Mouse (Mus musculus): Measurements from ENCODE around the gene Cdh1.
A peak's percentile ranks its signal among the peaks of the same experiment; 100 is the strongest.

The Cdh1 gene

DNA sequence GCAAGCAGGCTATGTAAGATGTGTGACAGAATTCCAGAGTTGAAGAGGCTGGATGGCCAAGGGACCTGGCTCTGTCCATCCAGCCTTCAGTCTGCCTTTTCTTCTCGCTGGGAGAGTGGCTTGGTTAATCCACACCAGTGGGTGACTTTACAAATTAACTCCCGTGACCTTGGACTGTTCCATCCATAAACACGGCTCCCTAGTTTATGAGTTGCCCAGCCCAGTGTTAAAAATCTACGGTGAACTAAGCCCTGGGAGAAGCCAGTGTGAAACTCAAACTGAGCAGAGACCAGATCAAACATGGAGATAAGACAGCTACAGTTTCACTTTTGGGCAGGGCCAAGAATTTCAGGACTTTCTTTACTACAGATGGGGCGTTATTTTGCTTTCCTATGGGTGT is 19.9 kb downstream of the Cdh1 start:
- DNase-seq (ENCODE audit: low read depth) = peak; percentile 66

DNA sequence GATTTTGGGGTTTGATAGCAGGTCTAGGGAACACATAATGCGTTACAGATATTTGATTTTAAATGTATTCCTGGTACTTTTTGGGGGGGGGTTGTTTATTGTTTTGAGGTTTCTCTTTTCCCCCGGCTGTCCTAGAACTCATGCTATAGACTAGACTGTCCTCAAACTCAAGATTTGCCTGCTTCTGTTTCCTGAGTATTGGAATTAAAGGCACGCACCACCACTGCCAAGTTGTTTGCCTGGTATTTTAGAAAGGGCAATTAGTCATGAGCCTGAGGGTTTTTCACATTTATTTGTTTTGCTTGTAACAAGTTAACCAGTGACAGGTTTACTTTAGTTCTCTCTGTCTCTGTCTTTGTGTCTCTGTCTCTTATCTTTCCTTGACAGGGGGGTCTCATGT is 20.3 kb downstream of the Cdh1 start:
- peak; percentile 55 for DNase-seq (ENCODE audit: low read depth)

DNA sequence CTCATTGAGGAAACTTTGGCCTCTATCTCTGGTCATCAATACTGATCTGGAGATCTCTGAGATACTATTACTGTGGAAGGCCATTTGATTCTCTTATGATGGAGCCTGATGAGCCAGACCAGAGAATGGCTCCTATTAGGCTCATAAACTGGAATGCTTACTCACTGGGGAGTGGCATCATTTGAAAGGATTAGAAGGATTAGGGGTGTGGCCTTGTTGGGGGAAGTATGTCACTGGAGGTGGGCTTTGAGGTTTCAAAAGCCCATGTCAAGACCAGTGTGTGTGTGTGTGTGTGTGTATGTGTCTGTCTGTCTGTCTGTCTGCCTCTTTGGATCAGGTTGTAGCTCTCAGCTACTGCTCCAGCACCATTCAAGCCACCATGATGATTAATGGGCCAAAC is 20.8 kb downstream of the Cdh1 start:
- peak; percentile 43 for DNase-seq (ENCODE audit: low read depth)

DNA sequence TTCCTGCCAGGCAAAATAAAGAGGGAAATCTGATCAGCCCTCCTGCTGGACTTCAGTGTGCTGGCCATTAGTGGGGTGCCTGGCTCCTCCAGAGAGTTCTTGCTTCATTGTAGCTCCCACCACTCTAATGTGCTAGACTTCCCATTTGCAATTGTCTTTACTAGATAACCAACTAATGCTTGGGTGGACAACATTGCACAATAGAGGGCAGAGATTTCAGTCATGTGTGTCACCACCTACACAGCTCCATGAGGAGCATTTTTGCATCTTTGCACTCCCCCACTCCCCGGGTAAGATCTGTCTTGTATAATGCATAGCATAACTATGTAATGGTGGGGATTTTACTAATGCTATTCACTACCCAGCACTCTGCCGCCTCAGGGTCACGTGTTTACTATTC is 21.6 kb downstream of the Cdh1 start:
- no peak for DNase-seq (ENCODE audit: low read depth)

DNA sequence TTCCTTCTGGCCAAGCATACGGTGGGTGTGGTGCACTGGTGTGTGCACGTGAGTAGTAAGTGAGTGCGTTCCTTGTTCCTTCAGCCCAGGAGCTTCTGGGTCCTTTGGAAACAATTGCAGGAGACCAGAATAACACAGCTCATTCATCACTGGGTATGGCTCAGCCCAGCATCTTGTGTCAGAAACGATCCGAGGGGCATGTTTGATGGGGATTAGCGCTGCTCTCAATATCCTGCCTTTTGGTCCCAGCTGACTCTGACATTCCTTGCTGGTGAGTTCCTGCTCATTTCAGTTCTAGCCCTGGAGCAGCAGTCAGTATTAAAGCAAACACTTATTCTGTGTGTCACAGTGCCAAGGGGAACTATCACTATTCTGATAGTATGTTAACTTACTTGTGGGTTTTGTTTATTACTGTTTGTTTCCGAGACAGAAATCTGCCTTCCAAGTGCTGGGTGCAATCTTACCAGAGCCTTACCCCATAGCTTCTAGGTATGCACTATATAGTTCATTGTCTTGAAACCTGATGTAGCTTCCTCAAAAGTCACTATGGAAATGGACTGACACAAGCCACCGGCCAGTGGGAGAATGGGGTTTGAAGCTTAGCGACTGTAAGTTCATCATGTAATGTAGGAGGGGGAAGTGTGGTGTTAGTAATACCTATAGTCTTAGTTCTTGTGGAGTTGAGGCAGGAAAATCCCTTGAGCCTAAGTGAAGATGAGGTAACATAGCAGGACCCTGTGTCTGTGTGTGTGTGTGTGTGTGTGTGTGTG is 23.1 kb downstream of the Cdh1 start:
- peak; percentile 65 for DNase-seq (ENCODE audit: low read depth)

DNA sequence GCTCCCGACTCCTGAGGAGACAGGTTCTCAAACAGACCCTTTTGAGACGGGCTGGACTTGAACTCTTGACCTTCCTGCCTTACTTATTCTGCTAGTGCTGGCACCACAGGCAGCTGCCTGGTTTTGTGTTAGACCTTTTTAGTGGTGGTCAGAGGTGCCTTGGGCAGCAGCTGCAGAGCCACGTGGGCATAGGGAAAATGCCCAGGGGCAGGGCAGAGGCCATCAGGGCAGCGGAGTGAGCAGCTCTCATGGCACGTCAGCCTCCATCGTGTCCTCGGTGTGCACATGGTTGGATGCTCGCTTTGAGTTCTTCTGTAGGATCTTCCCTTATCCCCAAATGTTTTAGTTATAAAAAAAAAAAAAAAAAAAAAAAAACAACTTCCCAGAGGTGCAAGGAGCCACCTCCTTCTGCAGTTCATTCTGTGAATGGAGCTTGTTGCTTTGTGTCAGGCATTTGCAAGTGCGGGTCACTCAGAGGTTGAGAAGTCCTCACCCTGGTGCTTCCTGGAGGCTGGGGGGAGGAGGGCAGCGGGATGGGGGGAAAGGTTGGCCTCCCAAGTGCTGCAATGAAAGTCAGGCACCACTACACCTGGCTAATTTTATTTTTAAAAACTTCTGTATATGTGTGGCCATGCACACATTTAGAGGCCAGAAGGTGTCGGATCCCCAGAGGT is 25.3 kb downstream of the Cdh1 start:
- DNase-seq (ENCODE audit: low read depth) = no peak

DNA sequence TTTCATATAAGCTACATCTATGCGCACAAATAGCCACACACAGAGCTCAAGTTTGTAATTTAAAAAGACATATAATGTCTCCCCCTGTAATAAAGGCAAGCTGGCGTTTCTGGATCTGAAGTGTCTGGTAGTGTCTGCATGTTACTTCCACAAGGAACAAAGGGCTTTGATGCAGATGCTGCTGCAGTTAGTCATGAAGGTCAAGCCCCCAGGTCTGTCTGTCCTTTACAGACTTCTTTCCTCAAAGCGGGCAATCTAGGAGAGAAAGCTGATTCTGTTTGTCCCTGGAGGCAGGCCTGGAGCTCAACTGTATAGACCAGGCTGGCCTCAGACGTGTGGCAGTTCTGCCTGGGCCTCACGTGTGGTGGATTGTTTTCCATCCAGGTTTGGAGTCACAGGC is 26.3 kb downstream of the Cdh1 start:
- no peak for DNase-seq (ENCODE audit: low read depth)

DNA sequence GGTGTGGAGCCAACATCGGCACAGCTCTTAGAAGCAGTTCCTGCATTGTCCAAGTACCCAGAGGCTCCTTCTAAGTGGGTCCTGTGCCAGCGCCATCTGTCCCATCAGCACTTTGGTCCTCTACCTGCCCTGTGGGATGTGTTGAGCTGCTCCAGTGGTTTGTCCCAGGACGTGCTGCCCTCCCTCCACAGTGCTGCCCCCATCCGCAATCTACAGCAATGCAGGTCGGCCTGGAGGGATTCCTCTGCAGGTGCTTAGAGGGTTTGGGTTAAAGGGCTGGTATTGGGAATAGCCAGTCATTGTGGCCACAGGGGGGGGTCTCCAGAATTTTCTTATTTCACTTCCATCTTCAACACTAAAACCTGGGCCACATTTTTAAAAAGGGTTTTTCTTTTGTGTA is 28.8 kb downstream of the Cdh1 start:
- no peak for DNase-seq (ENCODE audit: low read depth)

DNA sequence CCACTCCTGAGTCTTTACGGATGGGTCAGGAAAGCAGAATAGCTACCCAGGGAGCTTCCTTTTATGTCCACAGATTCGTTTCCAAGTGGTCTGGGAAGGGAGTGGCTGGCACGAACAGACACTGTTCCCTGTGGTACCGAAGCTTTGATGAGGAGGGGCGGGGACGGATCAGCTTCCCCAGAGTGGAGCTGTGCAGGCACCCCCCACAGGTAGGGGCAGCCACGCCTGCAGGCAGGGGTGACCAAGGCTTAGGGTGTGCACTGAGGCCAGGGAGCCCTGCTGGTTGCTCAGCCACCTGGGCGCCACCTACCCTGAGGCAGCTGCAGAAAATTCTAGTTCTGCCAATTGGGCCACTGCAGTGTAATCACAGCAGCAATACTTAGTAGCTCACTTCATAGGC is 29.5 kb downstream of the Cdh1 start:
- no peak for DNase-seq (ENCODE audit: low read depth)

DNA sequence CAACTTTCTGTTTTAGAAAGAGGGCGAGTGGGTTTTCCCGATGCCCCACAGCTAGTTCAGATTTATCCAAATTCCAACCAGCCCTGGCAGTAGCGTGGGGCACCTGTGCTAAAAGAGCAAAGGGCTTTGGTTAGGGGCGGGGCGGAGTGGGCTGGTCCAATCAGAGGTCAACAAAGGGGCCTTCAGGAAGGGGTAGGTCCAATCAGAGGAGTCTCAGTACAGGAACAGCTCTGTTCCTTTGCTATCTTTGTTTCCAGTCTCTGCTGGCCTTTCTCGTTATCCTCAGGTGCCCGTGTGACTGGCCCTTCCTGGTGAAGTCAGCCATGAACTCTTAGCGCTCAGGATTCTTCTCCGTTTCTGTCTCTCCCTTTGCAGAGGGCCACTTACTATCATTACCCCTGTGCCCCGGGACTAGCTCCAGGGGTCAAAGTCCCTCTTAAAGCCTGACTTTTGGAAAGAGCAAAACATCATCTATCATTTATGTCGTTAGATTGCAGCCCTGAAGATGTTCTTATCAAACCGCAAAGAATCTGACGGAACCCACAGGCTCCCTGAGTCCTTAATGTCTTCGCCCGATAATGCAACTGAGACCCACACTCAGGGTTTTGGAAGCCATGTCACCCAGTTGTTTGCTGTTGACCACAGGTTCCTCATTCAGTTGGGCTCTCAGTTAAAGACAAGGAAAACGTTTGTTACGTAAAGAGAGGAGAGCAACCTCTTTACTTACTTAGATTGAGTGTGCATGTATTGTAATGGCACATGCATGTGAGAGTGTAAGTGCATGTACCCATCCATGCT is 30.4 kb downstream of the Cdh1 start:
- no peak for DNase-seq (ENCODE audit: low read depth)

DNA sequence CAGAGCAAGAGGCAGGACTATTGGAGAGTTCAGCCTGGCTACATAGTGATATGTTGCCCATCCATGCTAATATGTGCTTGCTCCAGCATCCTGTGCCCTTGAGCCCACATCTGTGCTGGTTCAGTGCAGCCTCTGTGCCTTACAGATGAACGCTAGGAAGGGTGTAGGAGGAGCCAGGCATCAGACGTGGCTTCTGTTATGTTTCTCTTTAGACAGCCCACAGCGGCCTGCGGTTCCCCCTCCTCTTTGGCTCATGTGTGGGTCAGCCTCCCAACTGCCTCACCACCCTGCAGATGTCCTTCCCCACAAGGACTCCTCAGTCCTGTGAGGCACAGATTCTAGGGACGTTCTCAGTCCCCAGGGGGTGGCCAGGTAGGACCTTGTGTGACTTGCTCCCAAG is 32.1 kb downstream of the Cdh1 start:
- no peak for DNase-seq (ENCODE audit: low read depth)

DNA sequence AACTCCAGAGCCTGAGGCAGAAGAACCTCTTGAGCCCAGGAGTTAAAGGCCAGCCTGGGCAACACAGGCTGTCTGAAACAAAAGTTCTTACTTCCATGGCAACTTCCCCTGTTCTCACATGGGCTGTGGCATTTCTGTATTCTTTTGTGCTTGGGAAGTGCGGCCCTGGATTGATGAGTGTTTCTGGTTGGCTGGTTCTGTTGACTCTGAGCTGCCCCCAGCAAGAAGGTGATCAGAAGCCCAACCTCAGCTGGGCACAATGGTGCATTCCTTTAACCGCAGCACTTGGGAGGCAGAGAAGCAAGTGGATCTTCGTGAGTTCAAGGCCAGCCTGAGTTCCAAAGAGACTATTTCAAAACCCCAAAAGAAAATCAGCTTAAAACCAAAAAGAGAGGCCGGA is 34.3 kb downstream of the Cdh1 start:
- DNase-seq (ENCODE audit: low read depth) = no peak

DNA sequence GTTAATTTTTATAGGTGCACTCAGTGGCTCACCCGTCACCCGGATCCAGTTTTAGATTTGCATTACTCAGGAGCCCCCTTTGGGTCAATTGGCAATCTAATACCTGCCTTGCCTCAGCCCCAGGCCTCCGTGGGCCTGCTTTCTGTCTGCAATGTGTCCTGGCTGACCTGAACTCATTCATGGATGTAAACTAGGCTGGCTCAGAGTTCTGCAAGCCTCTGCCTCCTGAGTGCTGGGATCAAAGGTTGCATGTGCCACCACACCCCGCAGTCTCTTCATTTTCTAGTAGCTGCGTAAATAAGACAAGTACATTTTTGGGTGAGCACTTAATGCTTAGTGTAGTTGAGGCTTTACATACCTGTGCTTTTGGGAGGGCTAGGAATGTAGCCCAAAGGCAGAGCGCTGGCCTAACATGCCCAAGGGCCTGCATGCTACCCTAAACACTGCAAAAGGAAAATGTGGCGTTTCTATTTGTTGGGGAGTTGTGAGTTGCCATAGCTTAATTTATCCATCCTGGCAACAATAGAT is 35.7 kb downstream of the Cdh1 start:
- DNase-seq (ENCODE audit: low read depth) = no peak

DNA sequence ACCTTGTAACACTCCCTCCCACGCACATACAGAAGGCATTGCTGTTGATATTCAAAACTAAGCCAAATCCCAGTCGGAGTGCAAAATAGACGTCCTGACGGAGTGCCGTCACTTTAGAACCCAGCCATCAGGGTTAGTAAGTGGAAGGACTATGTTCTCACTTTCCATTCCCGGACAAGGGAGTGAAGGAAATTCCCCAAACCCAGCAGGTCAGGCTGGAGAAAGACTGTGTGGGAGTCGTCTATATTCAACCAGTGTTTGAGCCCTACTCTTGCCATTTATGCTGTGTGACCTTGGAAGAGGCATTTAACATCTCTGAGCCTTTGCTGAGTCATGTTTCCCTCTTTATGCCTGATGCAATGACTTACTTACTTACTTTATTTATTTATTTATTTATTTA is 37.1 kb downstream of the Cdh1 start:
- DNase-seq (ENCODE audit: low read depth) = no peak

DNA sequence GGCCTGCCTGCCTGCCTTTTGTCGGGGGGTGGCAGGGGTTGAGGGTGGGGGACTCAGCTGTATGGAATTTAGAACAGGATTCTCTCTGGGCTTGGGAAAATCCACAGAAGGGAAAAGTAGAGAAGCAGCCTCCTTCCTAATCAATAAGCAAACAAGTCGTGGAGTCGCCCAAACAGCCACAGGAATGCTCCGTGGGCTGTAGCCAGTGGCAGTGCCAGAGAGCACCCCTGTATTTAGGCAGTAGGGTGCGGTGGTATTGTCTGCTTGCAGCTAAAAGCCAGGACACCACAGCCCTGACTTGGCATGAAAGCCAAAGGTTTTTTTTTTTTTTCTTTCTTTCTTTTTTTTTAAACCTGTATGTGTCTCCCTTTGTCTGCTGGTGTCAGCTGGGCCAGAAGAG is 37.8 kb downstream of the Cdh1 start:
- DNase-seq (ENCODE audit: low read depth) = peak; percentile 24

DNA sequence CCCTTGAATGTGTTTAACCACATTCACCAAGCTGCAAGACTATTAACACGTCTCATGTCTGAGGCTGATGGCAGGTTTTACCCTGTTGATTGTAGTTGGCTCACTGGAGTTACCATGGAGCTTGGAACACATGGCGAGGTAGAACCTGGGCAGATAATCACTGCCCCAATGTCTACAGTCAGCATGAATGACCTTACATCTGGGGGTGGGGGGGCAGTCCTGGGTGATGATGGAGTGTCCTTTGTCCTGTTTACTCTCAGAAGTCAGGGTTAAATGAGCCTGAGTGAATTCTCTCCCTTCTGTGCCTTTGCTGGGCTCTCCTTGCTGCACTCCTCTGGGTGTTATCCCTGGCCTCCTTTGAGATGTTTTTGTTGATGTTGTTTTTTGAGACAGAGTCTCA is 39.0 kb downstream of the Cdh1 start:
- DNase-seq (ENCODE audit: low read depth) = no peak

DNA sequence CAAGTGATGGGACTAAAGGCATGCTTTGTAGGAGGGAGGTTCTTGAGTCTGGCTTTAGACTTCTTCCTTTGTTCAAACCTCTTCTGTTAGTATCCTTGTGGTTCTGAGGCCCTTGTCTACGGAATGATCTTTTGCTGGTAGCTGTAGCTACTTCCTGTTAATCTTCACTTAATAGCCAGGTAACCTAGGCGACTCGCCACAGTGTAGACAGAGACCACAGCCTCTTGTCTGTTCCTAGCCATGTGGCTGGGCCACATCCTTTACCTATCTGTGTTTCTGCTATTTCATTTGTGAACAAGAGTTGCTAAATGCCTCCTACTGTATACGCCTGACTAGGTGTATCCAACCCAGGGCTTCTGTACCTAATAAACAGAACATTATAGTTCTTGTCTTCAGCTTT is 39.9 kb downstream of the Cdh1 start:
- no peak for DNase-seq (ENCODE audit: low read depth)

DNA sequence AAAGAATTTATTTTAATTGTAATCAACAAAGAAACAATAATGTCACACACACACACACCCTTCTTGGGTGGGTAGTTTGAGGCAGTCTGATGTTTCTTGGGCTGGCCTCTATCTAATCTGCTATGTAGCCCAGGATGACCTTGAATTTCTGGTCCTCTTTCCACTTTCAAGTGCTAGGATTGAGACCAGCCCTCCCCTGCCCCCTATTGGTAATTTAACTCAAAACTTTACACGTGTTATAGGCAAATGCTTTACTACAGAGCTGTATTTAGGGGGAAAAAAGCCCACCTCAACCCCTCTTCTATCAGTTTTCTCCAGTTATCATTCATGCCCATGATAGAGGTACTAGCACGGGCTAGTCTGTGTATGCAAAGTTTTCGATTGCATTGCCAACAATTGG is 41.8 kb downstream of the Cdh1 start:
- DNase-seq (ENCODE audit: low read depth) = peak; percentile 53

DNA sequence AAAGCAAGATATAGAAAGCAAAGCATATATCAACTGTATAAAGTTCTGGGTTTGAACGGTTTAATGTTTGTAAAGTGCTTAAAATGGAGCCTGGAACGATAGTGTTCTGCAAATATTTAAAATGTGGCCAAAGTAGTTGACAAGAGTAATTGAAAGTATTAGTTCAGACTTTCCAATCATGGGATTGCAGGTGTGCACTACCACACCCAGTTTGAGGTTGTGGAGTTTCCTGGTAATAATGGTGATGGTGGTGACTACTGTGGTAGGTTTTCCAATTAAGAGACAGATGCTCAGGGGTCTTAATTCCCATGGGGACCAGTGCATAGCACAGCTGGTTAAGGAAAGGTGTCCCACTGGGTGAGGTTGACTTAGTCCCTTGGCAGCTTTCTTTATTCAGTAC is 43.0 kb downstream of the Cdh1 start:
- DNase-seq (ENCODE audit: low read depth) = no peak

DNA sequence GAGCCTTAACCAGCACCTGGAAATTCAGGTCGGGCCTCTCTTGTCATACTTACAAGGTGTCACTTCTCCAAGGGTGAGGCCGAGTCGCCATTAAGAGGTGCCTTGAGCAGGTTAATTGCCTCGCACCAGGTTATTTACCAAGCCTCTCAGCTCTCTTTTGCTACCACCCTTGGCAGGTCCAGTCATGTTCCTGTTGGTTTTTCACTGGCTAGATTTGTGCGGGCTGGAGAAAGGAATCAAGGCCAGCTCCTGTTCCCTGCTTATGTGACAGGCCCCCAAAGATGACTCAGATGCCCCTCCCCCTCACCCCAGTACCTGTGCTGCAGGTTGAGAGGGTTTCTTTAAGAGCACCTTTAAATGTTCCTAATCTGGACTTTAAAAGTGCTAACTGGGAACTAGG is 43.6 kb downstream of the Cdh1 start:
- no peak for DNase-seq (ENCODE audit: low read depth)

DNA sequence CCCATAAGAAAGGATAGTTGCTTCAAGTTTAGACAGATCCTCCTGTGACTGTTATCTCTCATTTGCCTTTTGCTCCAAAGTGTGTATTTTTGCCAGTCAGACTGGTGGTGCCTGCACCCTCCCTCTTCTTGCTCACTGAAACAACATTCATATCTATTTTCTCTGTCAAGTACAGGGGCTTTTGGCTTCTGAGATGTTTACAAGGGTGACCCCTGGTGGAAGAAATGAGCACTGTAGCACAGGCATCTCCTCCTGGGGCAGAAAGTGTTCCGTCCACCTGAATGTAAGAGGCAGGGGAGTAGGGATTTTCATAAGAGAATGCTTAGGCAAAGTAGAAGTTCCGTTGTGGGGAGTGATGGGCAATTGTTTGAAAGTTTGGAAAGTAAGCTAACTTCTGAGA is 44.2 kb downstream of the Cdh1 start:
- peak; percentile 91 for DNase-seq (ENCODE audit: low read depth)

DNA sequence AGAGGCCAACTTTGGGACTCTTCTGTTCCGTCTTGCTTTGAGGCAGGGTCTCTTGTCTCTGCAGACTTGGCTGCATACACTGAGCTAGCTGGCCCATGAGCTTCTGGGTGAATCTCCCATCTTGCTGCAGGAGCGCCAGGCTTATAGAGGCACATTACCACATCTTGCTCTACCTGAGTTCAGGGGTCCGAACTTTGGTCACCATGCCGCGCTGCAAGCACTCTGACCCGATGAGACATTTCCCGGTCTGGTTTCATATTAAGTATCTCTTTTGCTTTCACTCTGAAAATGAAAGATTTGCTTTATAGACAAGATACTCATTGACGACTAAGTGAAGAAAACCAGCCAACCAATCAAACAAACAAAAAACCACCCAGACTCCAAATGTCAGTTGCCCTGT is 45.3 kb downstream of the Cdh1 start:
- DNase-seq (ENCODE audit: low read depth) = no peak

DNA sequence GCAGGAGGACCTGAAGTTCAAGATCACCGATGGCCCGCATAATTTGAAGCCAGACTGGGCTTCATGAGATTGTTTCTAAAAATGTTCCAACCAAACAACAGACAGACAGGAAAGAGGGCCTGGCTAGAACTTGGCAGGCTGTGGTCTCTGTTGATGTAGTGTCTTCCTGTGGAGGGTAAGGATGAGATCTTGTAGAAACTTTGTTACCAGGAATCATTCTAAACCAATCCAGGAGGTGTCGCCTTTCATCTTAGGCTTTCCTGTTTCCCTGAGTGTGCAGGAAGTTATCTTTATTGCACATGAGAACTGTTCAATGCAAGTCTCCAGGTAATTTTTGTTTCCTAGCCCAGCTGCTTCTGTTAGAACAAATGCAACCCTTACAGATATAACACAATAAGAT is 48.8 kb downstream of the Cdh1 start:
- no peak for DNase-seq (ENCODE audit: low read depth)
